Mouse (Mus musculus) stomach, postnatal 0 days (tissue): Measurements from ENCODE around the gene Samd14. TPM values are rescaled to one million over a fixed set of nuclear protein-coding genes. Genes with fewer than 3 reads are reported as not detected.

Experiments
- ATAC-seq: fragments of 200-750 bp; cut with Nextera tagmentation; 2 replicates; pipeline ENCODE4 v1.8.0; 2017; ENCODE audit not compliant: low FRiP score, low TSS enrichment
- DNase-seq: peaks from one replicate; pipeline ENCODE4 v3.0.0-alpha.2; 2016; ENCODE audit warnings: low spot score
- H3K27ac ChIP-seq: fragments of 300-500 bp; sonication (generic); replicated peaks from 2 replicates; pipeline ENCODE4 v1.5.1; 2014; ENCODE audit warnings: mild to moderate bottlenecking, control low read depth
- H3K27me3 ChIP-seq: fragments of 300-500 bp; sonication (generic); 2 replicates; pipeline ENCODE4 v1.6.1; 2014; ENCODE audit warnings: low read length; ENCODE audit not compliant: control insufficient read depth, insufficient read depth
- H3K36me3 ChIP-seq: fragments of 300-500 bp; sonication (generic); 2 replicates; pipeline ENCODE4 v1.6.1; 2014; ENCODE audit warnings: low read length, mixed read lengths; ENCODE audit not compliant: control insufficient read depth, insufficient read depth
- H3K4me1 ChIP-seq: fragments of 300-500 bp; sonication (generic); replicated peaks from 2 replicates; pipeline ENCODE4 v1.6.1; 2014; ENCODE audit warnings: antibody characterized with exemption; ENCODE audit not compliant: control insufficient read depth, insufficient read depth
- H3K4me2 ChIP-seq: fragments of 300-500 bp; sonication (generic); replicated peaks from 2 replicates; pipeline ENCODE4 v1.6.1; 2014; ENCODE audit warnings: low read depth, mild to moderate bottlenecking, control low read depth, moderate library complexity
- H3K4me3 ChIP-seq: fragments of 300-500 bp; sonication (generic); 2 replicates; pipeline ENCODE4 v1.5.1; 2014; ENCODE audit warnings: low read depth, low read length, control low read depth
- H3K9ac ChIP-seq: fragments of 300-500 bp; sonication (generic); 2 replicates; pipeline ENCODE4 v1.6.1; 2014; ENCODE audit warnings: mild to moderate bottlenecking, low read length, control low read depth, mixed read lengths
- H3K9me3 ChIP-seq: fragments of 300-500 bp; sonication (generic); 2 replicates; pipeline ENCODE4 v1.6.1; 2016; ENCODE audit warnings: low read length; ENCODE audit not compliant: control insufficient read depth
- CTCF ChIP-seq: IDR thresholded peaks from 2 replicates; pipeline ENCODE4 v1.5.1; 2016; ENCODE audit warnings: antibody characterized with exemption, low read depth, mild to moderate bottlenecking, moderate library complexity
- EP300 ChIP-seq: optimal IDR thresholded peaks from 2 replicates; pipeline ENCODE3; 2016; ENCODE audit warnings: antibody characterized with exemption
- WGBS: fragments of 180-500 bp; shearing (Covaris S2); extraction: QIAGEN DNeasy Blood & Tissue Kit; methylation state at CpG from one replicate; pipeline ENCODE4 v1.1.7; 2014; 5-methylcytosine and 5-hydroxymethylcytosine counted together
- polyA plus RNA-seq: library from polyadenylated mRNA; unstranded; fragments of >200 nt; fragmentation: Nextera tagmentation; extraction: Ambion mirVana; gene quantifications from 2 replicates; pipeline ENCODE4 v1.2.1, GENCODE M21; 2015

Gene Samd14
- polyA plus RNA-seq, 1 experiment from 2014 or later, result 6.7 TPM

DNA sequence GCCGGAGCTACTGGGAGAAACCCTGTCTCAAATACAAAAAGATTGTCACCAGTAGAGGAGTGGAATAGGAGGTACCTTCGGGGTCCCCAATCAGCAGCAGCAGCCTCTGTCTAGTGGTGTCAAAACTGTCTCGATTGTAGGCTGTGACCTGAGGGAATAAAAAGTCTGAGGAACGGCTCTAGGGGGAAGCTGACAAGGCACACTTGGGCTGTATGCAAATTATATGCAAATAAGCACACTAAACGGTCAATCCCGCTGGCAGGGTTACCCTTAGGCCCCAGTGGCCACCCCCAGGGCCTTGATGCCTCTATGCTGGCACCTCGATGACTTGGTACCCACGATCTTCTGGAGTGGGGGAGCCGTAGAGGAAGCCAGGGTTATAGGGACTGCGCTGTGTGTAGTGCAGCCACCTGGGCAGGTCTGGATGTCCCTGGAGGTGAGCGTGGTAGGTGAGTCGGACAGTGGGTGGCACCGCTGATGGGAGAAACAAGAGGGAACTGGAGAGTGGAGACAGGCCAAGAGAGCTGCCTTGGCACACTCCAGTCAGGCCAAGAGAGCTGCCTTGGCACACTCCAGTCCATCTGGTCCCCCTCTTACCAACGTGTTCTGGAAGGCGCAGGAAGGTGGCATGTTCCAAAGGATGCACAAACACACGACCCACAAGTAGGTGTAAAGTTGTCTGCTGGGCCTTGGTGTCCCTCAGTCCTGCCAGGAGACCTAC is 37.6 kb upstream of the Samd14 start:
- DNase-seq, result no peak
- no peaks in the 10 kb centered on the region for H3K27me3 ChIP-seq
- no peaks in the 10 kb centered on the region for H3K9me3 ChIP-seq
- H3K9ac ChIP-seq, result no peak overlapping the region
- TF ChIP-seq EP300, result no peak
- no peak for TF ChIP-seq CTCF
- H3K4me3 ChIP-seq, result no peak overlapping the region
- no peaks in the 10 kb centered on the region for H3K4me1 ChIP-seq
- no peak for ATAC-seq
- no peak overlapping the region for H3K4me2 ChIP-seq
- no peak overlapping the region for H3K27ac ChIP-seq
- H3K36me3 ChIP-seq, result no peaks in the 10 kb centered on the region
- WGBS, result 67% methylated on average over 16 of the region's 16 CpGs

DNA sequence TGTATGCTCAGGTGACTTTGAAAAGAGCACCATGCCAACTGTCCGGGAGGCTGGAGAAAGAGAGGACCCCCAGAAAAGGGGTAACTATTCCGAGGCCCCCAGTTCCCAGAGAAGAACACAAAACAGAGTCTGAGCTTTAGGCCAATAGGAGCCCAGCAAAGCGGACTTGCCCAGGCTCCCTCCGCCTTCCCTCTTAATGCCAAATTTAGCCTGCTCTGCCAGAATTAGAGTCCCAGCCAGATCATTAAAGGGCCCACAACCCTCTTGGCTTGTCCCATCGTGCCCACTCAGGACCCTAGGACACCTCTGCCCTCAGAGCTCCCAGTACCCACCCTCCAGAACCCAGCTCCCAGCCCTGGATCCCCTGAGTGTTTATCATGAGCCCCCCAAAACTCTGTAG is 36.8 kb upstream of the Samd14 start:
- Histone ChIP-seq H3K36me3 (no peaks in the 10 kb centered on the region), H3K4me1 (no peaks in the 10 kb centered on the region), H3K4me2 (no peak overlapping the region), H3K27ac (no peak overlapping the region), H3K27me3 (no peaks in the 10 kb centered on the region), H3K9ac (no peak overlapping the region), H3K9me3 (no peaks in the 10 kb centered on the region), H3K4me3 (no peak overlapping the region)
- no peak for TF ChIP-seq EP300
- TF ChIP-seq CTCF, result no peak
- ATAC-seq (no peak), DNase-seq (no peak)
- 52% methylated on average over 5 of the region's 5 CpGs for WGBS

DNA sequence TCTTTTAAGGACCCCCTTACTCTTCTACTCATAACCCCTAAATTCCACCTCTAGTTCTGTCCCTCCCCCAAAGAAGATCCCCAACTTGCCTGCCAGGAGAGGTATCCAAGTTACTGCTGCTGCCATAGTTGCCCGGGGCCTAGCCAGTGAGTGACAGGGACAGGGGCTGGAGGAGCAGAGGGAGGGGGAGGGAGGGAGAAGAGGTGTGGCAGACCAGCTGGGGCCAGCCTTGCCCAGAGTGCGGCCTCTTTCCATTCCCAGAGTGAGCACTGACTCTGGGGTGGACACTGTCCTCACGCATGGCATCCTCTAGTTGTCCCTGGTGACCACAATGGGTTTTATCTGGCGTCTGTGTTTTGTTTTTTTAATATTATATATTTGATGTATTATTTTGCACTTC is 36.4 kb upstream of the Samd14 start:
- H3K9me3 ChIP-seq, result no peaks in the 10 kb centered on the region
- no peaks in the 10 kb centered on the region for H3K27me3 ChIP-seq
- no peak overlapping the region for H3K4me3 ChIP-seq
- WGBS, result 48% methylated on average over 4 of the region's 4 CpGs
- H3K4me2 ChIP-seq, result no peak overlapping the region
- no peaks in the 10 kb centered on the region for H3K4me1 ChIP-seq
- DNase-seq, result no peak
- no peak overlapping the region for H3K27ac ChIP-seq
- H3K36me3 ChIP-seq, result no peaks in the 10 kb centered on the region
- TF ChIP-seq CTCF (no peak), EP300 (no peak)
- no peak overlapping the region for H3K9ac ChIP-seq
- no peak for ATAC-seq

DNA sequence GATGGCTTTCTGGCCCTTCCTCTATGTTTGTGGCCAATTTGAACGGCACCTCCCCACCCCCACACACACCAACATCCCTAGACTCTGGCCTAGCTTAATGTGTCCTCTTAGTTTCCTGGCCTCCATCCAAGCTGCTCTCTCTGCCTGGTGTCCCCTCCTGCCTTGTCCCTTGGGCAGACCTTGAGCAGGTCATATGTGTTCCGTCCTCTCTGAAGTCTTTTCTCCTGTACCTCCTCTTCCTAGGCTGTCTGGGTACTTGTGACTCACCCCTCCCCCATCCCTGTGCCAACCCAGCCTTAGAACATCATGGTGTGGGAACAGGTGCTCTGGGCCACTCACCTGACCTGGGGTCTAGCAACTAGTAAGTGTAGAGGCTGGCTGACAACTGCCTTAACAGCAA is 34.7 kb upstream of the Samd14 start:
- Histone ChIP-seq H3K27me3 (no peaks in the 10 kb centered on the region), H3K27ac (no peak overlapping the region), H3K4me2 (no peak overlapping the region), H3K4me3 (no peak overlapping the region), H3K4me1 (no peaks in the 10 kb centered on the region), H3K36me3 (no peaks in the 10 kb centered on the region), H3K9me3 (no peaks in the 10 kb centered on the region), H3K9ac (no peak overlapping the region)
- DNase-seq (no peak), ATAC-seq (no peak)
- WGBS, result 75% methylated on average over 2 of the region's 2 CpGs
- TF ChIP-seq CTCF (no peak), EP300 (no peak)

DNA sequence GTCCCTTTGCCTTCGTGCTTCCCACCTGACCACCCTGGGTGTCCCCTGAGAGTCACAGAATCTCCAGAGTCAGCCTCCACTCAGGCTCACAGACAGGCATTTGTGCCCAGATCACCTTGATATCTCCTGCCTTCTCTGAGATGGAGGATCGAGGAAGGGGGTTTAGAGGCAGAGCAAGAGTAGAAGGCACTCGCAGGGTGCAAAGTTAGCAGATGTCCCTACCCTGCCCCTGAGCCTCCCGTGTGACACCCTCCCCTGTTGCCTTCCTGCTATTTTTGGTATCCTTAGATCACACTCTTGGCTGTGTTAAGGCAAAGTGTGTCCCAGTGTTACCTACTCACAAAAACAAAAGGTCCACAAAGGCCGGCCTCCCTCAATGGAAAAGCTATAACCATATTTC is 33.5 kb upstream of the Samd14 start, which contains the start of gene Sgca:
Gene Sgca, minus strand, starts transcription at position 129 of the 400 bp plus-strand sequence.
- no peak within 1 kb of the TSS for H3K9ac ChIP-seq
- H3K36me3 ChIP-seq, result no peaks in the 10 kb centered on the region
- H3K27ac ChIP-seq, result no peak within 1 kb of the TSS
- H3K4me3 ChIP-seq, result no peak within 1 kb of the TSS
- no peaks in the 10 kb centered on the region for H3K27me3 ChIP-seq
- H3K4me1 ChIP-seq, result no peaks in the 10 kb centered on the region
- DNase-seq (no peak), ATAC-seq (no peak)
- no peaks in the 10 kb centered on the region for H3K9me3 ChIP-seq
- no peak within 1 kb of the TSS for H3K4me2 ChIP-seq
- TF ChIP-seq CTCF (no peak), EP300 (no peak)
- 56% methylated on average over 5 of the region's 5 CpGs for WGBS

DNA sequence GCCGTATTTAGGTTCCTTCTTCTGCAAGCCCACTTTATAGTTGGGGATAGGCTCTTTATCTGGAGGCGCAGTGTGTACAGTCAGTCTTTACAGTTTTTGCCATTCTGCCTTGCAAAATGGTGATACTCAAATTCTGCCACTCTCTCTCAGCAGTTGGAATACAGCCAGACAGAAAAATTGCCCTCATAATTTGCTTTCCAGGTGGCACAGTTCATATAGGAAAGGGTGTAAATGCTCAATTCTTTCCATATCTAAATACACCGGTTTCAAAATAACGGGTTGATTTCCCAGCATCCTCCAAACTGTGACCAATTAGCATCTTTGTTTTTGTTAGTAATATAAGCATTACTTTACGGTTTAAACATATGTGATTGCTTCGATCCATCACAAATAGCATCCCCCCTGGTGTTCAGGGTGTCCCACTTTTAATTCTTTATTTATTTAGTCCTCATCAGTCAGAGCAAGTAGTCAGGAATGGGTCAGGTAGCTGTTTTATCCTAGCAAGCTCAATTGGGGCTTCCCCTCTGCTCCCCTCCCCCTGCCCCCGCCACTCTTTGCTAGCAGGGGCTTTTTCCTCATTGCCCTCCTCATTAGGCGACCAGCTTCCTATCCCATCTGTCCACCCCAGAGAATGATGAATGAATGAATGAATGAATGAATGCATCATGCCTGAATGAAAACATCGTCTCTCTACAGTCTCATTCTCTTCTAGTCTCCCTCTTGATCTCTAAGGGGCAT is 31.3 kb upstream of the Samd14 start:
- no peak overlapping the region for H3K9ac ChIP-seq
- no peaks in the 10 kb centered on the region for H3K9me3 ChIP-seq
- WGBS, result 37% methylated on average over 9 of the region's 9 CpGs
- H3K4me3 ChIP-seq, result no peak overlapping the region
- H3K27ac ChIP-seq, result no peak overlapping the region
- no peak for DNase-seq
- ATAC-seq, result no peak
- no peak overlapping the region for H3K4me2 ChIP-seq
- H3K4me1 ChIP-seq, result no peaks in the 10 kb centered on the region
- no peaks in the 10 kb centered on the region for H3K36me3 ChIP-seq
- TF ChIP-seq CTCF (no peak), EP300 (no peak)
- H3K27me3 ChIP-seq, result no peaks in the 10 kb centered on the region
